Mouse (Mus musculus): Measurements from ENCODE around the gene Tpi1. TPM values are rescaled to one million over a fixed set of nuclear protein-coding genes. Genes with fewer than 3 reads are reported as not detected.

The Tpi1 gene
- total and polyA plus RNA-seq, 2 experiments from 2014 or later, result 1,142 to 1,544 TPM

- Histone ChIP-seq H3K36me3 (replicated peaks; ENCODE audit: control insufficient read depth, insufficient read depth, low read length) (no peaks in the 10 kb centered on the region), H3K4me3 (ENCODE audit: low read depth, low read length) (no peak overlapping the region), H3K4me1 (ENCODE audit: control insufficient read depth, insufficient read depth) (no peaks in the 10 kb centered on the region), H3K9me3 (replicated peaks; ENCODE audit: control insufficient read depth, low read length) (no peaks in the 10 kb centered on the region), H3K9ac (replicated peaks; ENCODE audit: low read depth, low read length) (no peak overlapping the region), H3K27me3 (ENCODE audit: control insufficient read depth, insufficient read depth, low read length) (no peaks in the 10 kb centered on the region), H3K4me2 (ENCODE audit: low read depth, low read length) (no peak overlapping the region), H3K27ac (ENCODE audit: low read depth) (no peak overlapping the region)
- DNase-seq (ENCODE audit: low spot score) (no peak), ATAC-seq (ENCODE audit: insufficient read depth, low read depth) (no peak)
- TF ChIP-seq EP300 (IDR thresholded peaks at IDR 0.05; ENCODE audit: low read depth) (no peak), CTCF (IDR thresholded peaks at IDR 0.05; ENCODE audit: low read depth) (no peak)
- 76% methylated on average over 2 of the region's 2 CpGs for WGBS
Observed at GRCm38 (mm10) chr6:124796200-124796599, 17.9 kb downstream of the Tpi1 start.

- TF ChIP-seq CTCF (IDR thresholded peaks at IDR 0.05; ENCODE audit: low read depth), result no peak
- no peak for TF ChIP-seq EP300 (IDR thresholded peaks at IDR 0.05; ENCODE audit: low read depth)
- Histone ChIP-seq H3K9me3 (replicated peaks; ENCODE audit: control insufficient read depth, low read length) (no peaks in the 10 kb centered on the region), H3K4me1 (ENCODE audit: control insufficient read depth, insufficient read depth) (no peaks in the 10 kb centered on the region), H3K36me3 (replicated peaks; ENCODE audit: control insufficient read depth, insufficient read depth, low read length) (no peaks in the 10 kb centered on the region), H3K27me3 (ENCODE audit: control insufficient read depth, insufficient read depth, low read length) (no peaks in the 10 kb centered on the region), H3K4me3 (ENCODE audit: low read depth, low read length) (no peak overlapping the region), H3K4me2 (ENCODE audit: low read depth, low read length) (no peak overlapping the region), H3K27ac (ENCODE audit: low read depth) (no peak overlapping the region), H3K9ac (replicated peaks; ENCODE audit: low read depth, low read length) (no peak overlapping the region)
- 85% methylated on average over 4 of the region's 4 CpGs for WGBS
- no peak for ATAC-seq (ENCODE audit: insufficient read depth, low read depth)
- DNase-seq (ENCODE audit: low spot score), result no peak
Observed at GRCm38 (mm10) chr6:124795781-124796180, 18.3 kb downstream of the Tpi1 start.

- no peak overlapping the region for H3K27ac ChIP-seq (ENCODE audit: low read depth)
- H3K9me3 ChIP-seq (replicated peaks; ENCODE audit: control insufficient read depth, low read length), result no peaks in the 10 kb centered on the region
- H3K9ac ChIP-seq (replicated peaks; ENCODE audit: low read depth, low read length), result no peak overlapping the region
- TF ChIP-seq EP300 (IDR thresholded peaks at IDR 0.05; ENCODE audit: low read depth) (no peak), CTCF (IDR thresholded peaks at IDR 0.05; ENCODE audit: low read depth) (no peak)
- DNase-seq (ENCODE audit: low spot score) (no peak), ATAC-seq (ENCODE audit: insufficient read depth, low read depth) (no peak)
- no peaks in the 10 kb centered on the region for H3K27me3 ChIP-seq (ENCODE audit: control insufficient read depth, insufficient read depth, low read length)
- H3K4me1 ChIP-seq (ENCODE audit: control insufficient read depth, insufficient read depth), result no peaks in the 10 kb centered on the region
- H3K4me3 ChIP-seq (ENCODE audit: low read depth, low read length), result no peak overlapping the region
- 81% methylated on average over 3 of the region's 3 CpGs for WGBS
- no peak overlapping the region for H3K4me2 ChIP-seq (ENCODE audit: low read depth, low read length)
- H3K36me3 ChIP-seq (replicated peaks; ENCODE audit: control insufficient read depth, insufficient read depth, low read length), result no peaks in the 10 kb centered on the region
Observed at GRCm38 (mm10) chr6:124791911-124792310, 22.2 kb downstream of the Tpi1 start.

- Histone ChIP-seq H3K27ac (ENCODE audit: low read depth) (no peak overlapping the region), H3K4me3 (ENCODE audit: low read depth, low read length) (no peak overlapping the region), H3K9ac (replicated peaks; ENCODE audit: low read depth, low read length) (no peak overlapping the region), H3K36me3 (replicated peaks; ENCODE audit: control insufficient read depth, insufficient read depth, low read length) (no peaks in the 10 kb centered on the region), H3K4me1 (ENCODE audit: control insufficient read depth, insufficient read depth) (no peaks in the 10 kb centered on the region), H3K4me2 (ENCODE audit: low read depth, low read length) (no peak overlapping the region), H3K9me3 (replicated peaks; ENCODE audit: control insufficient read depth, low read length) (no peaks in the 10 kb centered on the region), H3K27me3 (ENCODE audit: control insufficient read depth, insufficient read depth, low read length) (no peaks in the 10 kb centered on the region)
- TF ChIP-seq CTCF (IDR thresholded peaks at IDR 0.05; ENCODE audit: low read depth) (no peak), EP300 (IDR thresholded peaks at IDR 0.05; ENCODE audit: low read depth) (no peak)
- WGBS, result 61% methylated on average over 4 of the region's 4 CpGs
- no peak for ATAC-seq (ENCODE audit: insufficient read depth, low read depth)
- no peak for DNase-seq (ENCODE audit: low spot score)
Observed at GRCm38 (mm10) chr6:124790121-124790520, 24.0 kb downstream of the Tpi1 start.

DNA sequence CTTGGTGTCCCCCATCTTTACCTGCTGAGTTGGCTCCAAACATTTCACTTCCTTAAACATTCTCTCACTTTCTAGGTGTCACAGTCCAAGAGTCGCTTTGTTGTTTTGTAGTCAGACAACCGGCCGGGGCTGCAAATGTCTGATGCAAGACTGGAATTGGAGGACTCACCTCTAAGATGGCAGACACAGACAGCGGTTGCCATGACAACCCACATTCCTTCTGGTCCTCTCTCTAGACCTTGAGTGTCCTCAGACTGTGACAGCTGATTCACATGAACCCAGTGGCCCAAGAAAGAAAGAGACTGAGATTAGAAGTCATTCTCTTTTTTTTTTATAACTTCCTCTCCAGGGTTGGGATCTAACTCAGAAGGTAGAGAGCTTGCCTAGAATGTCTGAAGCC, 24.6 kb downstream of the Tpi1 start:
- ATAC-seq (ENCODE audit: insufficient read depth, low read depth) (no peak), DNase-seq (ENCODE audit: low spot score) (no peak)
- no peak for TF ChIP-seq EP300 (IDR thresholded peaks at IDR 0.05; ENCODE audit: low read depth)
- TF ChIP-seq CTCF (IDR thresholded peaks at IDR 0.05; ENCODE audit: low read depth), result no peak
- no peak overlapping the region for H3K4me3 ChIP-seq (ENCODE audit: low read depth, low read length)
- 77% methylated on average over 4 of the region's 4 CpGs for WGBS
- H3K9ac ChIP-seq (replicated peaks; ENCODE audit: low read depth, low read length), result no peak overlapping the region
- no peak overlapping the region for H3K4me2 ChIP-seq (ENCODE audit: low read depth, low read length)
- H3K27ac ChIP-seq (ENCODE audit: low read depth), result no peak overlapping the region
- no peaks in the 10 kb centered on the region for H3K27me3 ChIP-seq (ENCODE audit: control insufficient read depth, insufficient read depth, low read length)
- H3K9me3 ChIP-seq (replicated peaks; ENCODE audit: control insufficient read depth, low read length), result no peaks in the 10 kb centered on the region
- no peaks in the 10 kb centered on the region for H3K4me1 ChIP-seq (ENCODE audit: control insufficient read depth, insufficient read depth)
- H3K36me3 ChIP-seq (replicated peaks; ENCODE audit: control insufficient read depth, insufficient read depth, low read length), result no peaks in the 10 kb centered on the region

DNA sequence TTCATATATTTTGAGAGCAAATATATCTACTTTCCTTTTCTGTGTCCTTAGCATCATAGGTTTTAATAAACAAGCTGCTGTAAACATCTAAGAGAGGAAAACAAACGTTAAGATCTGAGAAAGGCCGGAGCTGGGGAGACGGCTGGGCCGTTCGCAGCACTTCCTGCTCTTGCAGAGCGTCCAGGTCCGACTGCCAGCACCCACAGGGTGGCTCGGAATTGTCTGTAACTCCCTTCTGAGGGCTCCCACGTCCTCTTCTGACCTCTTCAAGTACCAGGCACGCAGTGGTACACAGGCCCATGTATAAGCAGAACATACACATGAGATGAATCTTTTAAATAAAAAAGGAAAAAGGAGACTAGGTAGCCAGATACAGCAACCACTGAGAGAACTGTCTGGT, 26.4 kb downstream of the Tpi1 start:
- Histone ChIP-seq H3K4me2 (ENCODE audit: low read depth, low read length) (no peak overlapping the region), H3K36me3 (replicated peaks; ENCODE audit: control insufficient read depth, insufficient read depth, low read length) (no peaks in the 10 kb centered on the region), H3K4me1 (ENCODE audit: control insufficient read depth, insufficient read depth) (peaks cover under 1% of the 10 kb centered on the region; the same call in 1 of the 2 replicates), H3K4me3 (ENCODE audit: low read depth, low read length) (no peak overlapping the region), H3K27ac (ENCODE audit: low read depth) (no peak overlapping the region), H3K9me3 (replicated peaks; ENCODE audit: control insufficient read depth, low read length) (no peaks in the 10 kb centered on the region), H3K9ac (replicated peaks; ENCODE audit: low read depth, low read length) (no peak overlapping the region), H3K27me3 (ENCODE audit: control insufficient read depth, insufficient read depth, low read length) (no peaks in the 10 kb centered on the region)
- TF ChIP-seq EP300 (IDR thresholded peaks at IDR 0.05; ENCODE audit: low read depth) (no peak), CTCF (IDR thresholded peaks at IDR 0.05; ENCODE audit: low read depth) (no peak)
- DNase-seq (ENCODE audit: low spot score) (no peak), ATAC-seq (ENCODE audit: insufficient read depth, low read depth) (no peak)
- 57% methylated on average over 10 of the region's 10 CpGs for WGBS
